Mouse (Mus musculus) naive thymus-derived CD4-positive, alpha-beta T cell, adult 2 months (primary cell): Measurements from ENCODE around the gene Pcdh9.

Source experiments
- DNase-seq: peaks from one replicate; pipeline ENCODE4 v3.0.0-alpha.2; 2011; ENCODE audit warnings: low read depth

The Pcdh9 gene

GRCm38 (mm10) chr14:93561577-93561976, 328.9 kb downstream of the Pcdh9 start:
- DNase-seq = no peak

- no peak for DNase-seq
These were observed 336.7 kb downstream of the Pcdh9 start for GRCm38 (mm10) chr14:93553771-93554170.

- no peak for DNase-seq
These were observed 344.9 kb downstream of the Pcdh9 start for GRCm38 (mm10) chr14:93545575-93545974.

GRCm38 (mm10) chr14:93543970-93544627, 346.4 kb downstream of the Pcdh9 start:
- no peak for DNase-seq

- no peak for DNase-seq
These were observed 346.9 kb downstream of the Pcdh9 start for GRCm38 (mm10) chr14:93543561-93543960.

- DNase-seq = no peak
These were observed 355.6 kb downstream of the Pcdh9 start for GRCm38 (mm10) chr14:93534928-93535327.

- DNase-seq = no peak
These were observed 367.0 kb downstream of the Pcdh9 start for GRCm38 (mm10) chr14:93523430-93523829.

- no peak for DNase-seq
These were observed 370.3 kb downstream of the Pcdh9 start for GRCm38 (mm10) chr14:93520166-93520565.

GRCm38 (mm10) chr14:93516679-93517078, 373.8 kb downstream of the Pcdh9 start:
- DNase-seq = no peak

GRCm38 (mm10) chr14:93506107-93506506, 384.4 kb downstream of the Pcdh9 start:
- DNase-seq = no peak

- DNase-seq = no peak
These were observed 391.4 kb downstream of the Pcdh9 start for GRCm38 (mm10) chr14:93498813-93499690.

GRCm38 (mm10) chr14:93474991-93475390, 415.5 kb downstream of the Pcdh9 start:
- no peak for DNase-seq

- DNase-seq = no peak
These were observed 418.0 kb downstream of the Pcdh9 start for GRCm38 (mm10) chr14:93472494-93472893.

- no peak for DNase-seq
These were observed 427.1 kb downstream of the Pcdh9 start for GRCm38 (mm10) chr14:93463360-93463892.

GRCm38 (mm10) chr14:93450930-93451665, 439.4 kb downstream of the Pcdh9 start:
- no peak for DNase-seq

- DNase-seq = no peak
These were observed 448.6 kb downstream of the Pcdh9 start for GRCm38 (mm10) chr14:93441852-93442251.

- DNase-seq = no peak
These were observed 453.3 kb downstream of the Pcdh9 start for GRCm38 (mm10) chr14:93437226-93437625.

GRCm38 (mm10) chr14:93416752-93417151, 473.7 kb downstream of the Pcdh9 start:
- DNase-seq = no peak

GRCm38 (mm10) chr14:93415496-93415895, 475.0 kb downstream of the Pcdh9 start:
- no peak for DNase-seq

- DNase-seq = no peak
These were observed 481.2 kb downstream of the Pcdh9 start for GRCm38 (mm10) chr14:93409314-93409713.

- DNase-seq = no peak
These were observed 482.7 kb downstream of the Pcdh9 start for GRCm38 (mm10) chr14:93407747-93408146.

- no peak for DNase-seq
These were observed 505.4 kb downstream of the Pcdh9 start for GRCm38 (mm10) chr14:93385090-93385489.
